Mouse (Mus musculus) gonadal fat pad, adult 2 months (tissue): ENCODE results near the gene Cemip2. TPM values are rescaled to one million over a fixed set of nuclear protein-coding genes. Genes with fewer than 3 reads are reported as not detected.

ENCODE experiments used
- DNase-seq: peaks from one replicate; pipeline ENCODE4 v3.0.0-alpha.2; 2012; ENCODE audit warnings: low read depth
- polyA plus RNA-seq: library from polyadenylated mRNA; depleted of rRNA; stranded (reverse); fragments of >200 nt; gene quantifications from 2 replicates; pipeline ENCODE4 v1.2.3, GENCODE M21; 2012; rRNA removed

The Cemip2 gene
- polyA plus RNA-seq, result 4.8 and 6.2 TPM in 2 replicates

DNA sequence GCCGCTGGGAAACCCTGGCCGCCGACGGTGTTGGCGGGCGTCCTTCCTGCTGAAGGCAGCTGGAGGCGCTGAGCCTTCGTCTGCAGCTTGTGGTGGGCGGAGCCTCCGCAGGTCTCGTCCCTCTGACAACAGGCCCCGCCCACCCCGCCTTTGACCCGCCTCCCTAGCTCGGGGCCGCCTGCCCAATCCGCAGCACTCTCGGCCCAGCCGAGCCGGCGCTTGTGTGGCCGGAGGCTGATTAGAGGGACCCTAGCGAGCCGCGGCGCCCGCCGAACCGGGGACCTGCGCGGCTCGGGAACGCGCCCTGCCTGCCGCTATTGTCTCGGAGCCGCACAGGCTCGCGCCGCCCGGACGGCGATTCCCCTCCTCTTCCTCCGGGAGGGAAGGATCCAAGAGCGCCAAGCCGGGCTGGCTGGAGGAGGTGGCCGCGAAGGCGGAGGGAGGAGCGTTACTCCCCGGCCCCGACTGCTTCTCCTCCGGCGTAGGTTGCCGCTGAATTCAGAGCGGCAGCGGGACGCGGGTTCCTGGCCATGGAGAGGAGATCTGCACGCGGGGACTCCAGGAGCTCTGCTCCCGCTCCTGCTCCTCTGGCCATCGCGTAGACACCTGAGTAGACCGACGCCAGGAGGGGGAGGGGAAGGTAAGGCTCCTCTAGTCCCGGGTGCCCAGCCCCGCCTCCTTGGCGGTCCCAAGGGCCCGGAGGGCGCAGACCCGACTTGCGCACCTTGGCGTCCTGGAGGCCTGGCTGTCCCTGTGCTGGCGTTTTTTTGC, at the start of gene Cemip2:
Gene Cemip2, plus strand, starts transcription at position 196 of the 771 bp plus-strand sequence.
- DNase-seq, result no peak

DNA sequence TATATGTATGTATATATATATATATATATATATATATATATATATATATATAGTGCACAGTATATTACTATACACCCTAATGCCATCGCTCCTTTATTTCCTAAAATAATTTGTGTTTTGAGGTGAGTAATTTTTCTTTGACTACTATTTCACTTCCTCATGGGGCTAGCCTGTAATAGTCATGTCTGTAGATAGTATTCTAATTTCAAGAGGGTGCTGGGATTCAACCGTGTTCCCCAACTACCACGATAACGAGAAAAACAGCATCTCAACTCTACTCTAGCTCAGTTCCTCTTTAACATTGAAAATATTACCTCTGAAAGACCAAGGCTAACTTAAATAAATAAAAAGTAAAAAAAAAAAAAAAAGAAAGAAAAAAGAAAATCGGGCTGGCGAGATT, 49.8 kb upstream of the Cemip2 start:
- DNase-seq, result no peak

DNA sequence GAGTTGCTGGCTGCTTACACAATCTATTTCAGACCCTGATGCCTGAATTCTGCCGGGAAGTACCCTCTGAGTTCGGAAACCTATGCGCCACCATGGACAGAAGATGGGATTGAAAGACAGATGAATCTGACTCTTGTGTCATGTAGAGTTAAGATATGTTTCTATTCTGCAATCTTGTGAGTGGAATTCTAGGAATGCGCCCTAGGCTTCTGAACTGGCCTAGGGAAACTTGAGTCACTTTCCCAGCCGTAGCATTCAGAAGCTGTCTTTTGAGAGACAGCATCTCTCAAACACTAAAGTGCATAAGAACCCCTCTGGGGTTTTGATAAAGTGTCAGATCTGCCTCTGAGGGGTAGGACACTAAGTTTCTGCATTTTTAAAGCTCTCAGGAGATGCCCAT, 46.3 kb upstream of the Cemip2 start:
- no peak for DNase-seq

DNA sequence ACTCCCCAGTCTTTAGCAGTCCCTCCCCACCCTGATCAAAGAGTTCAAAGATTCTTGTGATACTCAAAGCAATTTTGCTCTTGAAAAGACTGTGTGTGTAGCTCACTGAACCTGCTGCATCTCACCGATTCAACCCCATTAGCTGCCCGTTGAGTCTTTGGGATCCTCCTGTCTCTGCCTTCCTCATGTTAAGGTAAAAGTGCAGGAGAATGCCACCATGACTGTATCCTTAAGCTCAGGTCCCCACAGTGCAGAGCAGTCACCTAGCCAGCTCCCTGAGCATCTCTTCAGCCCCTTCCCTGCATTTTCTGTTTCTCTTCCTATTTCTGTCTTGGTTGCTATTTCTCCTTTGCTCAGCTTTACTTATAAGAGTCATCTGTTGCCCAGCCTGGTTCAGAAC, 45.0 kb upstream of the Cemip2 start:
- DNase-seq, result no peak

DNA sequence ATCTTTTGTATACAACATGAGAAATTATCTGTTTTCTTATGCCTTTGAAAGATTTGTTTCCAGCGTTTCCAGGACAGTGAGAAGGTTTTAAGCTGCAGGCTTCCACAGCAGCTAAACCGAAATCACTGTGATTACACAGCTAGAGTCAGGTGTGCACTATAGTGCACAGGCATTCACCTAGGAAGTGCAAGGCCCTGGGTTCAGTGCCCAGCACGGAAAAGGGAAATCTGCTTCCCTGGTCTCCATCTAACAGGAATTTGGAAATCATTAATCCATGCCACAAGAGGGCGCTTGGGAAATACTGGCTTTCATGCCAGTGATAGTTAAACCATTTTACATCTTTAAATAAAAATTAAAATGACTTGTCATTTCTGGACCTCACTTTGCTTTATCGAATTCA, 44.0 kb upstream of the Cemip2 start:
- no peak for DNase-seq

- no peak for DNase-seq
Measured at GRCm38 (mm10) chr19:21737446-21737845, 40.7 kb upstream of the Cemip2 start.

DNA sequence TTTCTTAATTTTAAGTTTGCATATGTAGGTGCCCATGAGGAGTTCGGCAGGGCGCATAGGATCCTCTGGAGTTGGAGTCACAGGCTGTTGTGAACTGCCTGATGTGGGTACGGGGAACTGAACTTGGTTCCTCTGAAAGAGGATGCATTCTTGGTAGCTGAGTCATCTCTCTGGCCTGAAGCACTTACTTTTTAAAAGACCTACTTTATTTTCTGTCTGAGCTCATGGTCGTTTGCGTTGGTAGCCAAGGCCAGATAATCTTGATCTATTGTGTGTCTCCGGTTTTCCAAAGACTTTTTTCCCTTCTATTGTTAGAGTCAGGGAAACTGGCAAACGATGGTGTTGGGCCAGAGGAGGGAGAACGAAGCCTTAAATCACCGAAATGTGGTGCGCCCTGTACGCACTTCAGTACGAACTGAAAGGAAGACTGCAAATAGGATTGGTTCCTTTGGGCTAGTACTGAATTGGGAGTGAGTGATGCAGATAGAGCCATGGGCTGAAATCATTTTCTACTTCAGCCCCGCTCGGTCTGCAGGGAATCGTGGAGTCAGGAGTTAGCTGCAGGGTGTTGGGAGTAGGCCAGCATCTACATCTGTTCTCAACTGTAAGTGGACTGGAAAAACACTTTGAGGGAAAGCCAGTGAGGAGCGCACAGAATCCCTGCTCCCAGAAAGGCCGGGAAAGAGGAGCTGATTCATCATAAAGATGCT, 40.1 kb upstream of the Cemip2 start:
- no peak for DNase-seq

GRCm38 (mm10) chr19:21738591-21739280, 39.4 kb upstream of the Cemip2 start:
- DNase-seq, result no peak

DNA sequence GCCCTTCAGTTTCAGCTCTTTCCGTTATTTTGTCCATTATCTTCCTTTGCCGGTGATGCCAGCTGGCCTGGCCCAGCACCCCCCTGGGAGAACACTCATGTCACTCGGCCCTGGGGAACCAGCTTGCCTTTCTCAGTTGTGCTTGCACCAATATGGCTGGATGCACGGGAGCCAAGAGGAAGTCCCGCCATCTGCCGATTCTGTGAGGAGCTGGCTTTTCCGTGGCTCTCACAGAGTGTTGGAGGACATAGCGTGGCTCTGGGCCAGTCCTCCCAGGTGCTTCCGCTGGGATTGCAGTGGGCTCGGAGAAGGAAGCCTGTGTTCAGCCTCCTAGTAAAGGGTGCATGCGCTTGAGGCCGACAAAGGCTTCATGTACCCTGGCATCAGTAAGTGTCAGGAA, 36.0 kb upstream of the Cemip2 start:
- DNase-seq, result no peak

- no peak for DNase-seq
Measured at GRCm38 (mm10) chr19:21745586-21745985, 32.6 kb upstream of the Cemip2 start.

- no peak for DNase-seq
Measured at GRCm38 (mm10) chr19:21747356-21747755, 30.8 kb upstream of the Cemip2 start.

DNA sequence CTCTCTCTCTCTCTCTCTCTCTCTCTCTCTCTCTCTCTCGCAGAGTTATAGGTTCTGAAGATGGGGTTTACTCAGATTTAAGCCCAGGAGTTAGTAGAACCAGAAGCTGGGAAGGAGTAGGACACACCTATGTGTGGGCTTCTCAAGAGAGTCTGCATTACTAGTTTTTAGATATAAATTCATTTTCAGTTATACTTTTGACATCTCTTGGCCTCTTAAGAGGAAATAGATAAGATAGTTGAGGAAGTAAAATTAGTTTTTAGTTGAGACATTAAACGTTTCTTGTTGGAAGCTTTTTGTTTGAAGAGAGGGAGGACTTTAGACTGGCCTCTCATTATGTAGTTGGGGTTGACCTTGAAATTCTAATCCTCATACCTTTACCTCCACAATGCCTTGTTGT, 28.0 kb upstream of the Cemip2 start:
- no peak for DNase-seq

- no peak for DNase-seq
Measured at GRCm38 (mm10) chr19:21761676-21762075, 16.5 kb upstream of the Cemip2 start.

DNA sequence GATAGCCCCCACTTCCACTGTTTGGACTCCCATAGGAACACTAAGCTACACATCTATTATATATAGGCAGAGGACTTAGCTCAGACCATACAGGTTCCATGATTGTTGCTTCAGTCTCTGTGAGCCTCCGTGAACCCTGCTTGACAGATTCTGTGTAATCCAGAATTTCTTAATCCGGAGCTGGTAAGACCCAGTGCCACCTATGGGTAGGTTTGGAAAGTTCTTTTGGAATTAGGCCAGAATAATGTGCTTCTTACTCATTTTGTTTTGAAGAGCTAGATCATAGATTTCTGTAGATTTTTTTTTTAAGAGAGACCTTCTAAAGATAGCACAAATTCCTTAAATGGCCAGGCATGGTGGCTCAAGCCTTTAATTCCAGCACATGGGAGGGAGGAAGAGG, 14.1 kb upstream of the Cemip2 start:
- DNase-seq, result no peak

GRCm38 (mm10) chr19:21764738-21765137, 13.4 kb upstream of the Cemip2 start:
- DNase-seq, result no peak

DNA sequence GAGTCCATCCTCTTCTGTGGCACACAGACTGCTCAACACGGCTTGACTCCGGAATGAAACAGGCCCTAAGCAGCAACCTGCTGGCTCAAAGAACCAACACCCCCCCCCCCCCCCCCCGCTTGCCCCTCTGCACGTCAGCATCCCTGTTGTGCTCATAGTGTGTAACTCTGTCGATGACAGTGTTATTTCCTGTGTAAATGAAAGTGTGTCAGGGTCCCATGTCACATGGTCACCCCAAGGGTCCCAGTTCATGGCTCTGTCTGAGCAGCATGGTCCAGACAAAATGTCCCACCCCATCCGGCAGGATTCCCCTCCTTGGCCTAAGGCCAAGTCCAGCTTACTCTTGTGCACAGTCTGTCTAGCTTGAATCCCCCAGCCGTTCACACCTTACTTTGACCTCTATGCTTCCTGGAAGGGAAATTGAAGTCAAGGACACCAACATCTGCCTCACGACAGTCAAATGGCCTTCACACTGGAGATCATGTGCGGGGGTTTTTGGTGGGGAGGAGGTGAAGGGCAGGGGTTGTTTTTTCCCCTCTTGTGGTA, 10.6 kb upstream of the Cemip2 start:
- no peak for DNase-seq

DNA sequence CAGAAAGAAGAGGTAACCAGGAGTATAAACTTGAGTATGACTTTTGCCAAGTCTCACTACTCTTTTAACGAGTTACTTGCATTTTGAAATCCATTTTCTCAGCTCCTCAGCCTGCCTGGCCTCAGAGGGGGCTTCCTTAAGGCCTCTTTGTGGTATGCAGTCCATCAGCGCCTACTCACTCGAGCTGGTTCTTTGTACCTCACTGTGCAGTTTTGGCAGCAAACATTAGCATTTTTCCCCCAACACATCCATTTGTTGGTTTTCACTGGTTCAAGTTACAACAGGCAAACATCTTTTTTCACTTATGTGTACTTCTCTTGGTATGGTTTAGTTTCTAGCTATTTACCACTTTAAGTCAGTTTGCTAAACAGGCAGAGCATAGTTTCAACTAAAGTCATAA, 8.3 kb upstream of the Cemip2 start:
- DNase-seq, result no peak

GRCm38 (mm10) chr19:21771586-21771985, 6.6 kb upstream of the Cemip2 start:
- no peak for DNase-seq

DNA sequence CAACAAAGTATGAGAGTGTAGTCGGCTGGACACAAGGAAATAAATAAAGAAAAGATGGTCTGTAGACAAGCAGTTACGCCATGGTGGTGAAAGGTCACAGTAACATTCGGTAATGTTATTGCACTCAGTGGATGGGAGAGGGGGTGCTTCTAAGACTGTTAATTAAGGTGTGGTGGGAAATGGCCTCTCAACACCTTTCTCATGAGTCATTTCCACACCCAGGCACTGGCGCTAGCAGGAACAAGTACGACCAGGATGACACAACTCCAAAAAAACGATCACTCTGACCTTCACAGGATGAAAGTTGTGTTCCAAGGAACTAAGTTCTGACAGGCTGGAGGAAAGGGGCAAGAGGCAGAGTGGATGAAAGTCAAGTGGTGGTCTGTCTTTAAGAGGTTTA, 4.5 kb upstream of the Cemip2 start:
- no peak for DNase-seq

DNA sequence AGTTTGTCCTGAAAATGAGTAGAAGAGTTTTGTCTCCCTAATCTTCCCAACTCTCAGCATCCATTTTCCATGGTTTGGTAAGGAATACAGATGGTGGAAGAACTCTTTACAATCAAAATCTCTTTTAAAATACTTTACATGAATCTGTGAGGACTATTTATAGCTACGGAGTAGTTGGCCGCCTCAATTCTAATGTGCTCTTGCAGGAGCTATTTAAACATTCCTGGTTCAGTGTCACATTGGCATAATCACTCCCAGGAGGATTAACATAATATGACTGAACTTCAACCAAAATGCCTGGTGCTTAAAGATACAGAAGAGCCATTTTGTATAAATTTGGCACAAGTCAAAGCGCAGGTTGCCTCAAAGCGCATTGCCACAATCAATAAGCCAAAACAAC, 2.5 kb upstream of the Cemip2 start:
- DNase-seq, result no peak

DNA sequence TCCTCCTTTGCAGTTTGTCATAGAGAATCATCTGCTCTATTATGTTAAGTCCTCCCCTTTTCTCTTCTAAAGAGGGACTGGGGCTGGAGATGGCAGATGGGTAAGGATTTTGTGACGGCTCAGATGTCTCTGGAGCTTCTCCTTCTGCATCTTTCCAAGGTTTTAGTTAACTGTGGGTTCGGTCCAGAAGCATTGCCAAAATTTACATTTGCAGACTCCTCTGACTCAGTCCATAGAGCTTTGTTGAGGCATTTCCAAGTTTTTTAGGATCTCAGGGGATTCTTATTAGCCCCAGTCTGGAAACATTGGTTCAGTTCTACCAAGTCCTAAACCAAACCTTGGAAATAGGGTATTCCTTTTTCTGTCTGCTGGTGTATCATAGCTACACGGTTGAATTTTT, 1.5 kb upstream of the Cemip2 start:
- DNase-seq, result no peak

GRCm38 (mm10) chr19:21777171-21777731, 891 bp upstream of the Cemip2 start:
- no peak for DNase-seq
